Mouse (Mus musculus) intestine, embryonic 14.5 days (tissue): ENCODE measurements around the gene H2al2a. TPM values are rescaled to one million over a fixed set of nuclear protein-coding genes. Genes with fewer than 3 reads are reported as not detected.
A peak's percentile ranks its signal among the peaks of the same experiment; 100 is the strongest.

ENCODE experiments used
- ATAC-seq: fragments of 200-750 bp; cut with Nextera tagmentation; replicated peaks from 2 replicates; pipeline ENCODE4 v1.8.0; 2017; ENCODE audit warnings: low read depth, moderate number of reproducible peaks, moderate TSS enrichment, moderate library complexity; ENCODE audit not compliant: low FRiP score, low TSS enrichment
- DNase-seq: peaks from one replicate; pipeline ENCODE4 v3.0.0-alpha.2; 2018; ENCODE audit warnings: low spot score
- H3K27ac ChIP-seq: fragments of 300-500 bp; sonication (generic); 2 replicates; pipeline ENCODE4 v1.5.1; 2014; ENCODE audit warnings: low read depth, mild to moderate bottlenecking, control low read depth
- H3K27me3 ChIP-seq: fragments of 300-500 bp; sonication (generic); replicated peaks from 2 replicates; pipeline ENCODE4 v1.6.1; 2014; ENCODE audit warnings: low read length, control low read depth; ENCODE audit not compliant: control insufficient read depth, insufficient read depth
- H3K36me3 ChIP-seq: fragments of 300-500 bp; sonication (generic); 2 replicates; pipeline ENCODE4 v1.6.1; 2014; ENCODE audit warnings: low read length, control low read depth; ENCODE audit not compliant: control insufficient read depth, insufficient read depth
- H3K4me1 ChIP-seq: fragments of 300-500 bp; sonication (generic); replicated peaks from 2 replicates; pipeline ENCODE4 v1.6.1; 2014; ENCODE audit warnings: low read length, control low read depth, mixed read lengths; ENCODE audit not compliant: control insufficient read depth, insufficient read depth
- H3K4me2 ChIP-seq: fragments of 300-500 bp; sonication (generic); 2 replicates; pipeline ENCODE4 v1.6.1; 2014; ENCODE audit warnings: low read length
- H3K4me3 ChIP-seq: fragments of 300-500 bp; sonication (generic); 2 replicates; pipeline ENCODE4 v1.5.1; 2014; ENCODE audit warnings: low read depth, low read length, control low read depth, mixed read lengths
- H3K9ac ChIP-seq: fragments of 300-500 bp; sonication (generic); 2 replicates; pipeline ENCODE4 v1.6.1; 2014; ENCODE audit warnings: mild to moderate bottlenecking, low read length
- H3K9me3 ChIP-seq: fragments of 300-500 bp; sonication (generic); 2 replicates; pipeline ENCODE4 v1.6.1; 2016; ENCODE audit warnings: low read length, control low read depth; ENCODE audit not compliant: control insufficient read depth
- WGBS: fragments of 180-500 bp; shearing (Covaris S2); extraction: QIAGEN DNeasy Blood & Tissue Kit; methylation state at CpG from one replicate; pipeline ENCODE4 v1.1.7; 2014; 5-methylcytosine and 5-hydroxymethylcytosine counted together
- polyA plus RNA-seq: library from polyadenylated mRNA; unstranded; fragments of >200 nt; fragmentation: Nextera tagmentation; extraction: Ambion mirVana; gene quantifications from 2 replicates; pipeline ENCODE4 v1.2.1, GENCODE M21; 2014

Gene H2al2a
- polyA plus RNA-seq, 1 experiment from 2014 or later, result not detected

DNA sequence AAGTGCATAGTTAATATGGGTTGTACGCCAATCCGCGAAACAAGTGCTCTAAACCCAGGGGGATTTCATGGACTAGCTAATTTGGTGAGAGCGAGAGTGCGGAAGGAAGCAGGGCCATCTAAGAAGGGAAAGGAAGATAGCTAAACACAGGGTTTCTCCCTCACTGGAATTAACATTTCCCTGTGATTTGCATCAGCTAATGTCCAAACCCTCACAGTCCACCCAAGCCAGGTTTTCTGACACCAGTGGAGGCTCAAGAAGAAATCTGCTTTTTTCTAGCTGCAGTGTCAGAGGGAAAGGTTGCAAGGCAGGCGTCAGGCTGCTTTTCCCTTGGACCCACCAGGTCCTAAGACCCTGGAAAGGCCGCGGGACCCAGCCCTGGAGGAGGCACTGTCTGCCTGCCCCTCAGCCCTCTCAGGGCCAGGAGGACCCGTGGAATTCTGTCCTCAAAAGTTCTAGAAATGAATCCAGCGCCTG lies 42.2 kb upstream of the H2al2a start:
- Histone ChIP-seq H3K4me3 (no peak overlapping the region), H3K4me1 (peaks cover 41% of the 10 kb centered on the region), H3K9me3 (no peaks in the 10 kb centered on the region), H3K27ac (no peak overlapping the region; the same call in 1 of the 2 replicates), H3K36me3 (no peaks in the 10 kb centered on the region), H3K27me3 (no peaks in the 10 kb centered on the region), H3K4me2 (peak overlapping the region; percentile 56; the same call in 1 of the 2 replicates), H3K9ac (peak overlapping the region; percentile 34; the same call in 1 of the 2 replicates)
- DNase-seq (peak; percentile 69), ATAC-seq (peak; percentile 33; the same call in 1 of the 2 replicates)
- 68% methylated on average over 10 of the region's 10 CpGs for WGBS

DNA sequence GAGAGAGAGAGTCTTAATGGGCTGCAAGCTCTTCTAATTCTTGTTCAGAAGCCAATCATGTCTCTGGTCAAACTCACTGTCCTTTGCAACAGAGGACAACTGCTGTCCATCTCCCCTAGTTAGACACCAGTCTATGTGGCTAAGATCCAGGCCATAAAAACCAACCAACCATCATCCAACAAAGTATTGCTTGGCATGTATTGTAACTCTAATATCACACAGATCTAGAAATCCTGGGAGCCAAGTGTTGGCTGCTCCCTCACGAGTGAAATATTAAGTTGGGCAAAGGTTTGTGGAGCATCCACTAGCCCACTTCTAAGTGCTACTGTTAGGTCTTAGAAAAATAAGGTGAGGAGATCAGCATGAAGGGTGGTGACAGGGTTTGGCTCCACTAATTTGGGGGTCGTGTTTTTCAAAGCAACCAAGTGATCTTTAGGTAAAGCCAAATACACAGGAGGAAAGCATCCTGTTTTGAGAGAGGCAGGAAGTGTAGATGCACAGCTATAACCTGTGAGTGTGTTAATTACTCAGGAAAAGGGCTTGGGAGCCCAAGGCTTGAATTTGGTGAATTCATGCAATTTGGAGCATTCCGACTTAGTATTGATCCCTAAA lies 41.5 kb upstream of the H2al2a start:
- no peaks in the 10 kb centered on the region for H3K9me3 ChIP-seq
- 61% methylated on average over 3 of the region's 3 CpGs for WGBS
- H3K36me3 ChIP-seq, result no peaks in the 10 kb centered on the region
- no peak overlapping the region for H3K9ac ChIP-seq
- ATAC-seq (no peak), DNase-seq (peak; percentile 52)
- H3K4me3 ChIP-seq, result no peak overlapping the region
- H3K4me2 ChIP-seq, result no peak overlapping the region
- no peaks in the 10 kb centered on the region for H3K27me3 ChIP-seq
- H3K27ac ChIP-seq, result no peak overlapping the region
- H3K4me1 ChIP-seq, result peaks cover 40% of the 10 kb centered on the region

DNA sequence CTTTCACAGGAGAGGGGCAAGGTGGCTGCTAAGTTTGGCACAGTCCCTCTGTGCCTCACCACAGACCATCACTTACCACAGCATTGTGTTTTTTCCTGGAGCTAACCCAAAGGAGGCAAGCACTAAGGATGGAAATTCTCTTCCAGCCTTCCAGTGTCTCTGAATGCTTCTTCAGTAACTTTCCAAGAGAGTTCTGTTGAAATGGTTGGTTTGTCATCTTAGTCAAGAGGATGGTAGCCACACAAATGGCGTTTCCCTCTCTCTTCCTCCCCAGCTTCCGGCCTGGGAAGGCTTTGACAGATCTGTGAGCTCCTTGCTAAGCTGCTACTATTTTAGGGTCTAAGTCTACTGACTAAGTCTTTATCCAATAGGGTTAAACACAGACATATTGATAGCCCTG lies 40.7 kb upstream of the H2al2a start, which contains the start of gene A930004D18Rik:
Gene A930004D18Rik, minus strand, starts transcription at position 247 of the 400 bp plus-strand sequence.
- Histone ChIP-seq H3K36me3 (no peaks in the 10 kb centered on the region), H3K27me3 (no peaks in the 10 kb centered on the region), H3K9ac (no peak within 1 kb of the TSS), H3K9me3 (no peaks in the 10 kb centered on the region), H3K4me3 (no peak within 1 kb of the TSS), H3K4me1 (peaks cover 33% of the 10 kb centered on the region), H3K27ac (no peak within 1 kb of the TSS), H3K4me2 (no peak within 1 kb of the TSS)
- 74% methylated on average over 2 of the region's 2 CpGs for WGBS
- peak; percentile 47 for DNase-seq
- no peak for ATAC-seq

DNA sequence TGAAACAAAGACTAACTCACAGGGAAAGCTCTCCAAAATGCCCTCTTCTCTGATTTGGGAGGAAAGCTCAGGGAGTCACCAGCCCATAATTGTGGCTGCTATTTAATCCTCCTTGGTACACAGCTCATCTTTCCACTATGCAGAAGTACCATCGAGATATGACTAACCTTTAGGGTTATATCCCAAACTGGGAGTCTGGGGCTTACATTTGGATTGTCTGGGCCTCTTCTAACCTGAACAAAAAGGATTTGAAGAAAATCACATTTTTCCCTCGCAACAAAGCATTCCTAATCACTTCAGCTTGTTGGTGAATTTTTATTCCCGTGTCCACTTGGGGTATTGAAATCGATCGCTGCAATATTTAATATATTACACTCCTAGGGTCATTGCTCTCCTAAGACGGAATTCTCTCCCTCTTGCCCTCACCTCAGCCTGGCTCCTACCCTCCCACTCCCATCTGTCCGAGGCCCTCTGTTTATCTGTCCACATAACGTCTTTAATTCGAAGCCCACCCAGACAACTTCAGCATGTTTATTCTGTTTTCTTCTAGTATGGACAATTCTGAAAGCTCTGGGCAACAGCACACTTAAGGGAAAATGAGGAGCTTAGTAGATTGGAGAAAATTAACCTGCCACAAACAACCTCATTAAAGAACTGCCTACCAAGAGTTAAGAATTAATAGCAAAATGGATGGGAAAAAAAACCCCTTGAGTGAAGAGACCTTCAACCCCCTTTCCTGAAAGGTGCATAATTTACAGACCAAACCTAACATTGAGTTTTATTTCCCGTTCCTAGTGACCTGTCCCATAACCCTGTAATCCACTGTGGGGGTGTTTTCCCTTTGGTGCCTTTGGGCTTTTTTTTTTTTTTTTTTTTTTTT lies 37.9 kb upstream of the H2al2a start:
- Histone ChIP-seq H3K4me2 (no peak overlapping the region), H3K36me3 (no peaks in the 10 kb centered on the region), H3K4me1 (peaks cover 26% of the 10 kb centered on the region), H3K4me3 (no peak overlapping the region), H3K9ac (no peak overlapping the region), H3K9me3 (no peaks in the 10 kb centered on the region), H3K27ac (no peak overlapping the region), H3K27me3 (no peaks in the 10 kb centered on the region)
- ATAC-seq (no peak), DNase-seq (peak; percentile 50)
- WGBS, result 73% methylated on average over 10 of the region's 10 CpGs

DNA sequence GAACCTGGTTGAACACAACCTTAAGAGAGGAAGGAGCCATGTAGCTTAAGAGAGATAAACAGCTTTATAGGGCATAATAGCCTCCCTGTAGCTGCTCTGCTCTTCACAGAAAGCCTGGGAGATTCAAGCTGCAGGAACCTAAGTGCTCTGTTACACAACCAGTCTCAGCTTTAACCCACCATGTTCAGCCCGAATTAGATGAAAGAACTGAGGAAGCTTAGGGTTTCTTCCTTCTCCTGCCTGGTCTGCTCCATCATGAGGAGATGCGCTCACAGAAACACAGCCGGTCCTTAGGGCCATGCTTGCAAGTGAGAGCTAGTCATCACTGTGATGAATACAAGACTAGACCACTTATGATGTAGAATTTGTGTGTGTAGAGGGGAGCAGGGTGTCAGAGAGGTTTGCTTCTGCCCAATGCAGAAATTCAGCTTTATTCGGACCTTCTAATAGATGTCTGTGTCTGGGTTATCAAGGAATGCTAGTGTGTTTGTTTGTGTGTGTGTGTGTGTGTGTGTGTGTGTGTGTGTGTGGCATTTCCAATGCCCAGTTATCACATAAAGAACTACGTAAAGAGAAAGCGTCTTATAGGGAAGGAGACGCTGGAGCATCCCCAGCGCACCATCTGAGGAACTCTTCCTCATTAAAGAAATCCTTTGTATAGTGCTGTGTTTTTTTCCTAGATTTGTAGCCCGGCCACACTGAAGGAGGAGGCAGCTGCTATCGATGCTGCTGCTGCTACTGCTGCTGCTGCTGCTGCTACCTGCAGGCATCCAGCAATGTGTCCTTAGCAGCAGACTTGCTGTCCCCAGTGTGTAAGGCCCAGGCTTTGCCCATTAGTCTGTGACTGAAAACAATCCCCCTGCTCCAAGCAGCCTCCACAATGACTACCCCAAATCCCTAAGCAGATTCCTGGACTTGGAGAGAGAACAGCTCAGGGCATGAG lies 36.7 kb upstream of the H2al2a start:
- DNase-seq (peak; percentile 60), ATAC-seq (no peak)
- Histone ChIP-seq H3K36me3 (no peaks in the 10 kb centered on the region), H3K27me3 (no peaks in the 10 kb centered on the region), H3K4me2 (no peak overlapping the region), H3K4me3 (no peak overlapping the region), H3K9me3 (no peaks in the 10 kb centered on the region), H3K4me1 (peaks cover 20% of the 10 kb centered on the region), H3K27ac (no peak overlapping the region), H3K9ac (no peak overlapping the region)
- WGBS, result 62% methylated on average over 10 of the region's 10 CpGs

DNA sequence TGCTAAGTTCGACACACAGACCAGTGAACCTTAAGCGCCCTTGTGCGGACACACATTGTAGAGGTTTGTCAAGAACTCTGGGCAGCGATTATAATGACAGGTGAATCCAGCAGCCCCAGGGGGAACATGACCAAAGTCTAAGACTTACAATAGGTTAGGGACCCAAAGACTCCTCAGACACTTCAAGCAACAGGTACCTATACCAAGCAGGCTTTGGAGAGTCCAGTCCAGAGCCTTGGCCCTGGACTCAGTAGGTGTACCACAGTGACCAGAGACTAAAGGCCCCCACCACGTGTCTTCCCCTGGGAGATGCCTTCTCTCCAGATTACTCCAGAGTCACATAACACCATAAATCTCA lies 35.8 kb upstream of the H2al2a start:
- H3K27me3 ChIP-seq, result no peaks in the 10 kb centered on the region
- H3K36me3 ChIP-seq, result no peaks in the 10 kb centered on the region
- 63% methylated on average over 5 of the region's 5 CpGs for WGBS
- peak; percentile 73 for DNase-seq
- H3K4me2 ChIP-seq, result no peak overlapping the region
- peaks cover 20% of the 10 kb centered on the region for H3K4me1 ChIP-seq
- H3K27ac ChIP-seq, result no peak overlapping the region
- no peak overlapping the region for H3K4me3 ChIP-seq
- H3K9me3 ChIP-seq, result no peaks in the 10 kb centered on the region
- no peak for ATAC-seq
- no peak overlapping the region for H3K9ac ChIP-seq

DNA sequence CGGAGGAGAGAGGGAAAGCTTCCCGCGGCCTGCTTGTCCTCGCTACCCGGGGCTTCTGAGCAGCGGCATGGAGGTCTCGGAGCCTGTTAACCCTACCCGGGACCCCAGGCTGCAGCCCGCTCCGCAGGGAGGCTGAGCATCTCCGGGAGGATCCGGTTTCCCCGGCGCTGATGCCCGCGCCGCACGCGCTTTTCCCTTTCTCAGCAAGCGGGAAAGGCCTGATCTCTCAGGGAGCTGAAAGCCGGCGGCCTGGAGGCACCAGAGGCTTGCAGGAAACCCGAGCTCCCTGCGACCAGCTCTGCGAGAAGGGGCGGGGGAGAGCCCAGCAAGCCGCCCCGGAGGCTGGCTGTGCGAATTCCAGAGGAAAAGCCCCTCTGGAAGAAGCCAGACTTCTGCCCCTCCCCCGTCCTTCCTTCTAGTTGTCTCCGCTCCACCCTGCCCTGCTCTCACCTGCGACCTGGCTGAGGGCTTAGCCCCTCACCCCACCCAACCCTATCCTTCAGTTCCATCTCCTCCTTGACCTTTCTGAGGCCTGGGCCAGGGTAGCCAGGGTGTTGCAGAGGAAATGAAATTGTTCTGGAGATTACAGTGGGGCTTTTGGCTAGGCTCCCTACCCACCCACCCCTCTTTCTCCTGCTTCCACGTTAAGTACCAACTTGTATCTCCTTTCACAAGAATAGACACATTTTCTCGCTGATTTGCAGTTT lies 35.2 kb upstream of the H2al2a start:
- Histone ChIP-seq H3K36me3 (no peaks in the 10 kb centered on the region), H3K4me1 (peaks cover 22% of the 10 kb centered on the region), H3K27ac (peak overlapping the region; percentile 22; the same call in 1 of the 2 replicates), H3K4me3 (peak overlapping the region; percentile 31), H3K9me3 (no peaks in the 10 kb centered on the region), H3K4me2 (peak overlapping the region; percentile 94), H3K27me3 (no peaks in the 10 kb centered on the region), H3K9ac (peak overlapping the region; percentile 79)
- WGBS, result 3% methylated on average over 32 of the region's 34 CpGs
- DNase-seq (peak; percentile 88), ATAC-seq (no peak)
